Mouse (Mus musculus) hindbrain, embryonic 14.5 days (tissue): ENCODE results near the gene Trp53. TPM values are rescaled to one million over a fixed set of nuclear protein-coding genes. Genes with fewer than 3 reads are reported as not detected.

ENCODE experiments used
- ATAC-seq: fragments of 200-750 bp; cut with Nextera tagmentation; 2 replicates; pipeline ENCODE4 v1.8.0; 2017; ENCODE audit warnings: moderate number of reproducible peaks, mild to moderate bottlenecking, moderate TSS enrichment, moderate library complexity; ENCODE audit not compliant: low FRiP score
- DNase-seq: peaks from one replicate; pipeline ENCODE4 v3.0.0-alpha.2; 2015; ENCODE audit warnings: low spot score
- H3K27ac ChIP-seq: fragments of 300-500 bp; sonication (generic); 2 replicates; pipeline ENCODE4 v1.5.1; 2014; ENCODE audit warnings: mild to moderate bottlenecking, moderate library complexity
- H3K27me3 ChIP-seq: fragments of 300-500 bp; sonication (generic); 2 replicates; pipeline ENCODE4 v1.6.1; 2014; ENCODE audit warnings: mild to moderate bottlenecking, low read length, mixed read lengths; ENCODE audit not compliant: control insufficient read depth, insufficient read depth
- H3K36me3 ChIP-seq: fragments of 300-500 bp; sonication (generic); replicated peaks from 2 replicates; pipeline ENCODE4 v1.6.1; 2014; ENCODE audit not compliant: control insufficient read depth, insufficient read depth
- H3K4me1 ChIP-seq: fragments of 300-500 bp; sonication (generic); replicated peaks from 2 replicates; pipeline ENCODE4 v1.6.1; 2014; ENCODE audit warnings: antibody characterized with exemption, low read length, mixed read lengths; ENCODE audit not compliant: control insufficient read depth, insufficient read depth
- H3K4me2 ChIP-seq: fragments of 300-500 bp; sonication (generic); replicated peaks from 2 replicates; pipeline ENCODE4 v1.6.1; 2014; ENCODE audit warnings: mild to moderate bottlenecking, moderate library complexity
- H3K4me3 ChIP-seq: fragments of 300-500 bp; sonication (generic); replicated peaks from 2 replicates; pipeline ENCODE4 v1.5.1; 2014; ENCODE audit warnings: mild to moderate bottlenecking, low read length
- H3K9ac ChIP-seq: fragments of 300-500 bp; sonication (generic); 2 replicates; pipeline ENCODE4 v1.6.1; 2014
- H3K9me3 ChIP-seq: fragments of 300-500 bp; sonication (generic); 2 replicates; pipeline ENCODE4 v1.6.1; 2016; ENCODE audit warnings: low read length; ENCODE audit not compliant: control insufficient read depth
- WGBS: fragments of 180-500 bp; shearing (Covaris S2); extraction: QIAGEN DNeasy Blood & Tissue Kit; methylation state at CpG from one replicate; pipeline ENCODE4 v1.1.7; 2014; 5-methylcytosine and 5-hydroxymethylcytosine counted together
- polyA plus RNA-seq: library from polyadenylated mRNA; unstranded; fragments of >200 nt; fragmentation: Nextera tagmentation; extraction: Ambion mirVana; gene quantifications from 2 replicates; pipeline ENCODE4 v1.2.1, GENCODE M21; 2014

The Trp53 gene
- polyA plus RNA-seq, 1 experiment from 2014 or later = 55.7 TPM

DNA sequence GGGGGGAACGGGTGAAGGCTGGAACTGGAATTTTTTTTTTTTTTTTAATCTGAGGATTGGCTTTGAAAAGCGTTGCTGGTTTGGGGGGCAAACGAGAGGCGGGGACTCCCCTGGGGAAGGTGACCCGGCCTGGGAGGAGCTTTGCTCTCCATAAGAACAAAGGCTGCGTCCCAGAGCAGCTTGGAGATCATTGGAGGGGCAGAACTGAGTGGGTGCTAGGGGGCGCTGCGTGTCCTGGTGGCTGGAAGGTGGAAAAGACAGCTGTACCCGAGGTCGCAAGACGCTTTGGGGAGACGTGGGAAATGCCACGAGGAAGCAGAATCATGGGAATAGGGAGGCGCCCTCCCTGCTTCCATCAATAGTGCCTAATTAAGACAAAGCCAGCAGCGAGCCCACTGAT is 33.1 kb upstream of the Trp53 start:
- WGBS = 4% methylated on average over 15 of the region's 15 CpGs
- ATAC-seq = peak; percentile 22; the same call in 1 of the 2 replicates
- H3K4me2 ChIP-seq = peak overlapping the region; percentile 86
- peaks cover 52% of the 10 kb centered on the region for H3K4me1 ChIP-seq
- H3K36me3 ChIP-seq = no peaks in the 10 kb centered on the region
- H3K27ac ChIP-seq = peak overlapping the region; percentile 93
- no peaks in the 10 kb centered on the region for H3K27me3 ChIP-seq
- no peaks in the 10 kb centered on the region for H3K9me3 ChIP-seq
- peak overlapping the region; percentile 42 for H3K4me3 ChIP-seq
- peak overlapping the region; percentile 63 for H3K9ac ChIP-seq
- no peak for DNase-seq

DNA sequence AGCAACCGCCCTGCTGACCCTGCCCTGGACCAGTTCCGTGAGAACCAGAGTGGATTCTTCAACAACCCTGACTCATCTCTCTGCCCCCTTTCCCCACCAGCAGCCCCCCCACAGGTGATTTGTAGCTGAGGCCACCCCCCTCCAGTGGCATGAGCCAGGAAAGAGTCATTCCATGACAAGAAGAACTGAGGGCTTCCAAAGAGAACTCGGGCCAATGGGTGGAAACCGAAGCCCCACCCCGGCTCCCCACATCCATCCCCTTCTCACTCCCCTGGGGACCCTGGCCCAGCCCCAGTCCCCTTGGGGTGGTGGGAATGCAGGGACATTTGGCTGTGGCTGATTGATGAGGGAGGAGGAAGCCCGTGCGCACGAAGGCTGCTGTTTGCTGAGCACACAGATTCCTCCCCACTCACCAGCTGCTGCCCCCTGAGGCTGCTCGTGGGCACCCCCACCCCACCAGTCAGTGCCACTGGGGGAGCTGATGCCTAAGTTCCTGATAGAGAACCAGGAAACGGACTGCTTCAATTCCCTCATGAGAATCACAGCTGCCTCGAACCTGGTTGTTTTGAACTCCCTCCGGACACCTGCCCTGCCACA is 31.0 kb upstream of the Trp53 start, which contains the start of gene Dnah2:
Gene Dnah2, minus strand, starts transcription at position 51 of the 597 bp plus-strand sequence.
- Histone ChIP-seq H3K27me3 (no peaks in the 10 kb centered on the region), H3K4me1 (peaks cover 58% of the 10 kb centered on the region), H3K27ac (peak within 1 kb of the TSS; percentile 93), H3K9ac (peak within 1 kb of the TSS; percentile 17; the same call in 1 of the 2 replicates), H3K4me3 (no peak within 1 kb of the TSS), H3K9me3 (no peaks in the 10 kb centered on the region), H3K36me3 (no peaks in the 10 kb centered on the region; the same call in 1 of the 2 replicates), H3K4me2 (peak within 1 kb of the TSS; percentile 86)
- 38% methylated on average over 12 of the region's 12 CpGs for WGBS
- ATAC-seq = no peak
- DNase-seq = no peak

DNA sequence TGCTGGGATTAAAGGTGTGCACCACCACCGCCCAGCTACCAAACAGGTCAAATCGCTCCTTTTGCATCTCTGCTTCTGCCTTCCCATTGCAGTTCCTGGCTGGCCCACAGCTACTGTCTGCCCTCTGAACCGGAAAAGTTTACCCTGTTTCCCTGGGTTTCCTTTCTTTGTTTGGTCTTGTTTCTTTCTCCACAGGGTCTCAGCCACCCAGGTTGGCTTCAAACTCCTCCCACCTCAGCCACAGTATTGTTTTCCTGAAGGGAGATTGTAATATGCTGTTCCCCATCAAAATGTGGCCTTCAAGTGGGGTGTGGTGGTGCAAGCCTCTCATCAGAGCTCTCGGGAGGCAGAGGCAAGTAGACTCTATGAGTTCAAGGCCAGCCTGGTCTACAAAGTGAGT is 28.8 kb upstream of the Trp53 start:
- DNase-seq = no peak
- H3K4me1 ChIP-seq = peaks cover 57% of the 10 kb centered on the region
- H3K9me3 ChIP-seq = no peaks in the 10 kb centered on the region
- no peak overlapping the region; the same call in 1 of the 2 replicates for H3K27ac ChIP-seq
- no peak overlapping the region for H3K9ac ChIP-seq
- no peaks in the 10 kb centered on the region for H3K27me3 ChIP-seq
- no peak overlapping the region for H3K4me3 ChIP-seq
- H3K36me3 ChIP-seq = peaks cover 8% of the 10 kb centered on the region; the same call in 1 of the 2 replicates
- WGBS = 46% methylated on average over 4 of the region's 4 CpGs
- ATAC-seq = no peak
- H3K4me2 ChIP-seq = no peak overlapping the region

DNA sequence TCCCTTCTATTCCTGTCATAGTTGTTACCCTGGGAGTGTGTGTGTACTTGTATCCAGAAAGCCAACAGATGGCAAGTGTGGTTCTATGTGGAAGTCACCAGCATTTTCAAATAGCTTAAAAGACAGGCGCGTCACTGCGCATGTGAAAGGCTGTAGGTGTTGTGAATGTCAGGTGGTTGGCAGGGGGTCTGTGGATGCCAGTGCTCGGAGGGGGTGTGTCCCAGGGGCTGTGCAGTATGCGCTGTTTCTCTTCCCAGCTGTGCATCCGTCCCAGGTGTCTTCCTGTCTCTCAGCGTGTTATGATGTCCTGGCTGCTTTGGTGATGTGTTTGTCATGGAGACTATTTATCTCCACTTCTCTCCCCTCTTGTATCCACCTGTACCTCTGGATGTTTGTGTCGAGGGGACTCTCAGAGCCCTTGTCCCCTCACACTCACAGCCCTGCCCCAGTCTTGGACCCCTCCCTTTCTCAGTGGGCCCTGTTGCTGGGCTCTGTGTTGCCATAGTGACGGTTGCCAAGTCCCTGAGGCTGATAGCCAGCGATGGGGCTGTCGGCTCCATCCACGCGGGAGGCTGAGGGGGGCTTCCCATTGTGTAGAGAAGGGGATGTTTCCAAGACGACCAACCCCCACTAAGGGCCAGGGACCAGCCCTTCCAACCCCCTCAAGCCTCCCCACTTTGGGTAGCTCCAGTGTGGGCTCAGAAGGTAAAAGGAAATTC is 27.4 kb upstream of the Trp53 start:
- ATAC-seq (peak; percentile 84), DNase-seq (peak; percentile 84)
- Histone ChIP-seq H3K4me3 (no peak overlapping the region), H3K4me1 (peaks cover 63% of the 10 kb centered on the region), H3K27me3 (no peaks in the 10 kb centered on the region), H3K9me3 (no peaks in the 10 kb centered on the region), H3K27ac (peak overlapping the region; percentile 94), H3K9ac (peak overlapping the region; percentile 44), H3K4me2 (peak overlapping the region; percentile 42), H3K36me3 (peaks cover 8% of the 10 kb centered on the region; the same call in 1 of the 2 replicates)
- 5% methylated on average over 14 of the region's 14 CpGs for WGBS

DNA sequence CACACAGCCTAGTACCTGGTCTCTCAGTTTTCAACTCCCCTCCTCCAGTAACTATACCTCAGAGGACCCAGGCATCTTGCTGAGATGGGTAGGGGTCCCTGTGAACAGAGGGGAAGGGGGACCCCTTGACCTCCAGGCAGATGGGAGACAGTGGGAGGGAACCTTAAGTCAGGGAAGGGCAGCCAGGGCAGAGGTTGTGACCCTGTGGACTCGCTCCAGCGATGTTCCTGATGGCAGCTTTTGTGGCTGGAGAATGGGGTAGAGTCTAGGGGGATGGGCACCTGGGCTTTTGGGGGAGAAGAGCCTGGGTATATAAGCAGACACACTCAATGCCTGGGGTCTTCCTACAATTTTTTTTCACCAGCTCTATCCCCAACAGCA is 26.8 kb upstream of the Trp53 start:
- DNase-seq (no peak), ATAC-seq (peak; percentile 3; the same call in 1 of the 2 replicates)
- Histone ChIP-seq H3K4me1 (peaks cover 63% of the 10 kb centered on the region), H3K9ac (peak overlapping the region; percentile 44), H3K36me3 (peaks cover 8% of the 10 kb centered on the region; the same call in 1 of the 2 replicates), H3K27ac (peak overlapping the region; percentile 94), H3K27me3 (no peaks in the 10 kb centered on the region), H3K4me3 (no peak overlapping the region), H3K4me2 (peak overlapping the region; percentile 42), H3K9me3 (no peaks in the 10 kb centered on the region)
- WGBS = 14% methylated on average over 2 of the region's 2 CpGs

DNA sequence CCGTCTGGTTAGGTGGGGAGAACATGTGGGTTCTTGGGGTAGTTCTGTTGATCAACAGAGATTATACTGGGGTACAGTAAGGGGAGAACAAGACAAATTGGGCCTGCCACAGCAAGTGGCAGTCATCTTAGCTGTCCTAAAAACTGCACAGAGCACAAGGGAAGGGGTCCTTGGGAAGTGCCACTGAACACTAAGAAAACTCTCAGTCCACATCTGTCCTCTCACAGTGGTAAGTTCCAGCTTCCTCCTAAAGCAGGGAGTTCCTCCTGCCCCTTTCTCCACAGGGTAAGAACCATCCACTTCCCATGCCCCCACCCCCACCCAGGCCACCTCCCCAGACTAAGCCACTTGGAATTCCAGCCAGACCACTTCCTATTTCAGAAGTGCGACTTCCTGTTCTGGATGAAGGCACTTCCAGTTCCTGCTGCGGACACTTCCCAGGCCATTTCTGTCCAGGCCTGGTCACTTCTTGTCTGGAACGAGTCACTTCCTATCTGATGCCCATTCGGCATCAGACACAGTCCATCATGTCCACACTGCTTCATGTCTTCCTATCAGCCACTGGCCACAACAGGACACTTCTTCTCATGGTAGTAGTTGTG is 25.5 kb upstream of the Trp53 start:
- H3K4me2 ChIP-seq = no peak overlapping the region
- H3K27ac ChIP-seq = 0 out of 2 replicates have a peak overlapping the region, but pooled peaks have one; percentile 94
- no peak overlapping the region for H3K4me3 ChIP-seq
- H3K36me3 ChIP-seq = peaks cover 8% of the 10 kb centered on the region; the same call in 1 of the 2 replicates
- H3K4me1 ChIP-seq = peaks cover 60% of the 10 kb centered on the region
- H3K27me3 ChIP-seq = no peaks in the 10 kb centered on the region
- no peak overlapping the region for H3K9ac ChIP-seq
- DNase-seq (no peak), ATAC-seq (no peak)
- H3K9me3 ChIP-seq = no peaks in the 10 kb centered on the region
- 85% methylated on average over 5 of the region's 5 CpGs for WGBS

DNA sequence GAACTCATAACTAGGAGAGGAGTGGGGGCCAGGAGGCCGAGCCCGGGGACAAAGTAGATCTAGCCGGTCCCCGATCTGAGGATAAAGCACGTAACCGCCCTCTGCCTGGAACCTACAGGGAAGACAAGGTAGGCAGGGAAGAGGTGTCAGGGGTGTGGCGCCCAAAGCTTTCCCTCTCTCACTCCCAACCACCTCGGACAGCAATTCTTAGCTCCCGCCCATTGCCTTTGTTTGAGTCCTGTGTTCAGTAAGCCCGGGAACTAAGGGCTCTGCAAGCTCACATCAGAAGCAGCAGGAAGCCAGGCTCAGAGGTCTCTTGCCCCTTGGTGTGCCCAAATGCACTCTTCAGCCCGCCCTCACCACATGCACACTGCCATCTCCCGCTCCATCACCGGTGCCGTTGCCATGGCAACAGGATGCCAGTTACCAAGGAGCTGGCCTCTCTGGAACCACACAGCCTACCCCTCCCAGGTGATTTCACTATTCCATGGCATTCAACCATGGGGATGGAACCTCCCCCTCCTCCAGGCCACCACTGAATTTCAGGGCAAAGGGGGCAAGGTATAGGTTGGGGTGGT is 22.7 kb upstream of the Trp53 start:
- no peaks in the 10 kb centered on the region for H3K27me3 ChIP-seq
- H3K27ac ChIP-seq = peak overlapping the region; percentile 72
- H3K4me1 ChIP-seq = peaks cover 68% of the 10 kb centered on the region
- 5% methylated on average over 14 of the region's 14 CpGs for WGBS
- peak overlapping the region; percentile 73 for H3K4me3 ChIP-seq
- H3K9ac ChIP-seq = peak overlapping the region; percentile 93
- peak overlapping the region; percentile 65 for H3K4me2 ChIP-seq
- ATAC-seq = no peak
- DNase-seq = peak; percentile 81
- H3K9me3 ChIP-seq = no peaks in the 10 kb centered on the region
- peaks cover 13% of the 10 kb centered on the region for H3K36me3 ChIP-seq

DNA sequence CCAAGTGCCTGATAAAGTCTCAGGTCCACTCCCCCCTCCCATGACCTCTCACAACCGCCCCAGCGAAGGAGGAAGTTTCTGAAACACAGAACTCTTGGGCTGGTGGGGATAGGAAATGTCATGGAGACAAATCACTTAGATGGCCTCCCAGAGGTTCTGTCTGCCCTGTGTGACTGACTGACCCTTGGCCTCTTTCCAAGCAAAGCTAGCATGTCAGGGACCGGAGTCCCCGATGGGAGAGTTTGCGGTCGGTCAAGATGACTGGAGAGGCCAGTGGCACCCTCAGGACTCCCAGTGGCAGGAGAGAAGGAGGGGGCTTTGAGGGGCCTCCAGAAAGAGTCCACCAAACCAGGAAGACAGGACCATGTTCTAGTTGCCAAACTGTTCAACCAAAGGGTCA is 21.4 kb upstream of the Trp53 start:
- H3K4me3 ChIP-seq = peak overlapping the region; percentile 73
- peak overlapping the region; percentile 65 for H3K4me2 ChIP-seq
- peaks cover 56% of the 10 kb centered on the region for H3K4me1 ChIP-seq
- peaks cover 25% of the 10 kb centered on the region for H3K36me3 ChIP-seq
- no peaks in the 10 kb centered on the region for H3K27me3 ChIP-seq
- no peaks in the 10 kb centered on the region for H3K9me3 ChIP-seq
- H3K9ac ChIP-seq = peak overlapping the region; percentile 93
- ATAC-seq (no peak), DNase-seq (no peak)
- 10% methylated on average over 6 of the region's 6 CpGs for WGBS
- H3K27ac ChIP-seq = peak overlapping the region; percentile 82

DNA sequence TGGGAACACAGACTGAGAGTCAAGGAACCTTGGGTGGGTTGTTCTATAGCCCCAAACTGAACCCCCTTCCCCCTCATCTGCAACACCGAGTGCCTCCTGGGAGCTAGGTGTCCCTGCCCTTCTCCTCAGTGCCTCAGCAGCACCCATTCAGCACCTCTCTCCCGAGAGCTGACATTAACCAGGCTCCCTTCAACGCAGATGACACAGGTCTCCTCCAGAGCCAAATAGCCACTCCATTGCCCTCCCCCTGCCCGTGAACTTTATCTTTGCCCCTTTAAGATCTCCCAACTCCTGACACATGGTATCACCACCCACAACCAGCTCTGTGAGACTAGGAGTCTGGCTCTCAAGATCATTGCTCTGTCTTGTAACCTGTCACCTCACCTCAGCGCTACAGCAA is 21.0 kb upstream of the Trp53 start:
- H3K27me3 ChIP-seq = no peaks in the 10 kb centered on the region
- H3K36me3 ChIP-seq = peaks cover 29% of the 10 kb centered on the region
- peaks cover 52% of the 10 kb centered on the region for H3K4me1 ChIP-seq
- no peaks in the 10 kb centered on the region for H3K9me3 ChIP-seq
- peak overlapping the region; percentile 65 for H3K4me2 ChIP-seq
- peak overlapping the region; percentile 93 for H3K9ac ChIP-seq
- WGBS = 7% methylated on average over 5 of the region's 5 CpGs
- H3K4me3 ChIP-seq = peak overlapping the region; percentile 73
- DNase-seq = no peak
- peak overlapping the region; percentile 82 for H3K27ac ChIP-seq
- no peak for ATAC-seq
